Mouse (Mus musculus): ENCODE results near the gene Acap2. TPM values are rescaled to one million over a fixed set of nuclear protein-coding genes. Genes with fewer than 3 reads are reported as not detected.

Acap2 gene
- polyA plus RNA-seq, 1 experiment = 25.1 TPM

DNA sequence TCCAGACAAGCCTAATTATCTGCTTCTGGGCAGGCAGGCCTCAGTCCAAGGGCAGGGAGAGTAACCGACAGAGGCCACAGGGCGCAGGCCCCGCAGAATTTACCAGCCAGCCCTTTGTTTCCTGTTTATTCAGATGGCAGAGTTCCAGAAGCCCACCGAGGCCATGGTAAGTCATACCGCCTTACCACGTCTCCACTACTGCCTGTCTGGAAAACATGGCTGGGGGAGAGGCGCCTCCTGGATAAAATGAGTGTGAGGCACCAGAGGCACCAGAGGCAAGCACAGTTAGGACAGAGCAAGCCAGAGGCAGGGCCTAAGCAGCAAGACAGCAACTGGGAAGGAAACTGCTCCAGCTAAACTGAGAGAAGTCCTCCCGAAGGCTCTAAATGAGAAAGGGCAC is 65.5 kb downstream of the Acap2 start:
- DNase-seq (ENCODE audit: low read depth) = peak; percentile 71
- TF ChIP-seq CTCF (IDR thresholded peaks at IDR 0.05; ENCODE audit: borderline replicate concordance, extremely low read depth, insufficient read depth, insufficient read length) = no peak
- TF ChIP-seq POLR2A (IDR thresholded peaks at IDR 0.05; ENCODE audit: borderline replicate concordance, extremely low read depth, insufficient read depth, insufficient read length, poor library complexity, severe bottlenecking) = no peak

DNA sequence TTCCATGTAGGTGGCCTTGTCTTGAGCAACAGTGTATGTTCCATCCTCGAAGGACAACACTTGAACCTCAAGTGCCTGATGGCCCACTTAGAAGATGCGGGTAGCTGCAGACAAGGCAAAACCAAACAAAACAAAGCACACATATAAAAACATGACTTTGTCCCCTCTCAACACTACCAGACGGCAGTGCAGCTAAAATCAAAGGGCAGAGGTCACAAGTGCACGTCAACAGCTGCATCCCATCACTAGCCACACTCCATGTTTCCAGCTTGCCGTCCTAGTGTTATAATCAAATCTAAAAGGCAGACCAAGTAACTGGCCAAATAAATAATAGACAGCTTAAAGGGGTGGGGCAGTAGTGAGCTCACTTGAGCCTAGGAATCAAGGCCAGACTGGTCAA is 69.5 kb downstream of the Acap2 start:
- TF ChIP-seq POLR2A (IDR thresholded peaks at IDR 0.05; ENCODE audit: borderline replicate concordance, extremely low read depth, insufficient read depth, insufficient read length, poor library complexity, severe bottlenecking) (no peak), CTCF (IDR thresholded peaks at IDR 0.05; ENCODE audit: borderline replicate concordance, extremely low read depth, insufficient read depth, insufficient read length) (no peak)
- no peak for DNase-seq (ENCODE audit: low read depth)

DNA sequence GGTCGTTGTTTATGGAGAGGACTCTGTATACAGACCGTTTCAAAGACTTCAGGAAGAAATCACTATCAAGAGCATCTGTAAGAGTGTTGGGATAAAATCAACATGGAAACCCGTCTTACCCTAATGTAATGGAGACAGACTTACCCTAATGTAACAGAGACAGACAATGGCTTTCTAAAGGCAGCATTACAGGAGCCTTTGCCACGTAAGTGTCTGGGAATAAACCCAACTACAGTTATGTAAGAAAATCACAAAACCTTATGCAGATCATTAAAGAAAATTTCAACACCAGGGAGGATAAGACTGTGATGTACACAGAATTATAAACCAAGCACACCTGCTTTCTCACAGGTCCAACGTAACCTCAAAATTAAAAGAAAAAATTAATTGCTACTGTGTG is 72.9 kb downstream of the Acap2 start:
- TF ChIP-seq POLR2A (IDR thresholded peaks at IDR 0.05; ENCODE audit: borderline replicate concordance, extremely low read depth, insufficient read depth, insufficient read length, poor library complexity, severe bottlenecking) (no peak), CTCF (IDR thresholded peaks at IDR 0.05; ENCODE audit: borderline replicate concordance, extremely low read depth, insufficient read depth, insufficient read length) (no peak)

DNA sequence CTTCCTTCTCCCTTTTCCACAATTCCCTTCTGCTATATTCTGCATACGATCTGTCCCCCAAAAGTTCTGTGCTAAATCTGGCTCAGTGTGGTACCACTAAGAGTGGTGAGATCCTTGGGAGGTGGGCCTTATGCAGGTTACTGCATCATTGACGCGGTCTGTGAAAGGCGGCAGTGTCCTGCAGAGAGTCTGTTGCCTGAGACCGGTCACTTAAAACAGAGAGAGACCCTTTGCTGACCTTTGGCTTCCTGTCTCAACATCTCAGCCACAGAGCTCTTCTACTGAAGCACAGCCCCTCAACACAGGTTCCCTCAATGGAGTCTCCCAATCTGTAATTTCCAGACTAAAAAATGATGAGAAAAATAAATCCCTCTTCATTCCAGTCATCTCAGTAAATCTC is 76.1 kb downstream of the Acap2 start:
- no peak for DNase-seq (ENCODE audit: low read depth)
- TF ChIP-seq POLR2A (IDR thresholded peaks at IDR 0.05; ENCODE audit: borderline replicate concordance, extremely low read depth, insufficient read depth, insufficient read length, poor library complexity, severe bottlenecking) (no peak), CTCF (IDR thresholded peaks at IDR 0.05; ENCODE audit: borderline replicate concordance, extremely low read depth, insufficient read depth, insufficient read length) (no peak)

More for the DNA sequence above, 72.9 kb downstream of the Acap2 start:
- DNase-seq (ENCODE audit: low read depth) = no peak

DNA sequence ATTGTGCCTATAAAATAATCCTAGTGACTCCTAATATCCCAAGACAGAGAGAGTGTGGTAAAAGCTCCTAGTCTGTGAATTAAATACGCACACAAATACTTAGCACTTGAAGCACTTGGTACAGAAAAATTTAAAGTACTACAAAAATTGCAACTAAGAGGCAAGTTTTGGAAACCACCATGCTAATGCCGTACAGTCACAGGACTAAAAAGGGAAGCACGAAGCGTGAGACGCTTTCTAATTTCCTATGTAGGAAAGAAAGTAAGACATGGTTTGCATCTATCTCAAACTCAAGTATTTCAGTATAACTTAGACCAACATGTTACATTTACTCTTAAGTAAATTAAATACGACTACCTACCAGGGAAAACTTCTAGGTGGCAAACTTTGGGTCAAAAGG is 79.4 kb downstream of the Acap2 start:
- no peak for TF ChIP-seq CTCF (IDR thresholded peaks at IDR 0.05; ENCODE audit: borderline replicate concordance, extremely low read depth, insufficient read depth, insufficient read length)
- TF ChIP-seq POLR2A (IDR thresholded peaks at IDR 0.05; ENCODE audit: borderline replicate concordance, extremely low read depth, insufficient read depth, insufficient read length, poor library complexity, severe bottlenecking) = no peak
- DNase-seq (ENCODE audit: low read depth) = no peak

DNA sequence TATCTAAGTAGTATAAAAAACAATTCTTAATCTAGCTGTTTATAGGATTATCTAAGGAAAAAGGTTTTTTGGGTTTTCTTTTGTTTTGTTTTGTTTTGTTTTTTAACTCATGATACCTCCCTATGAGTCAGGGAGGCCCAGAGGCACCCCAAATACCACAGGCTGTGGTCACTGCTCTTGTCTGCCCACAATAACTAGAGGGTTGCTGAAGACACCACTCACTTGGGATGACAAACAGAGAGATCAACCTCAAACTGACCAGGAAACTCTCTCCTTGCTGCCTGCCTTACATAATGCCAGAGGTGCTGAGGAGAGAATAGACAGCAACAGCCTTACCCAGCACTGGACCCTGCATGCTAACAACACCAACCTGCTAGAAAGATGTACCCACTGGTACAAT is 87.4 kb downstream of the Acap2 start:
- no peak for DNase-seq (ENCODE audit: low read depth)
- TF ChIP-seq CTCF (IDR thresholded peaks at IDR 0.05; ENCODE audit: borderline replicate concordance, extremely low read depth, insufficient read depth, insufficient read length) (no peak), POLR2A (IDR thresholded peaks at IDR 0.05; ENCODE audit: borderline replicate concordance, extremely low read depth, insufficient read depth, insufficient read length, poor library complexity, severe bottlenecking) (no peak)

DNA sequence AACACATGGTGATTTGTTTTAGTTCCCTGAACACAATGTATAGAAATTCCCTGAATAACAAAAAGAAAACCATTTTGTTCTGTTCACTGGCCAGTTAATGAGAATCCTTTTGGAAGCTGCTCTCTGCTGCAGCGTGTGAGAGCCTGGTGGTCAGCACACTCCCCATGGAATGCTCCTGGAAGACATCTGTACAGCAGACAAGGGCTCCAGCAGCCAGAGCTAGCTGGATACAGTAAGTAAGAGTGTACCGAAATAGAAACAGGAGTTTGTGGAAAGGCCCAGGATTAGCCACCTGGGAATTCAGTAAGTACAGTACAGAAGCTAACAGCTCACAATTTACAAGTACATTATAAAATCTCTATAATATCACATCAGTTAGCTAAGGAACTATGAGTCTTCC is 99.7 kb downstream of the Acap2 start:
- no peak for DNase-seq (ENCODE audit: low read depth)
- TF ChIP-seq CTCF (IDR thresholded peaks at IDR 0.05; ENCODE audit: borderline replicate concordance, extremely low read depth, insufficient read depth, insufficient read length) (no peak), POLR2A (IDR thresholded peaks at IDR 0.05; ENCODE audit: borderline replicate concordance, extremely low read depth, insufficient read depth, insufficient read length, poor library complexity, severe bottlenecking) (no peak)

DNA sequence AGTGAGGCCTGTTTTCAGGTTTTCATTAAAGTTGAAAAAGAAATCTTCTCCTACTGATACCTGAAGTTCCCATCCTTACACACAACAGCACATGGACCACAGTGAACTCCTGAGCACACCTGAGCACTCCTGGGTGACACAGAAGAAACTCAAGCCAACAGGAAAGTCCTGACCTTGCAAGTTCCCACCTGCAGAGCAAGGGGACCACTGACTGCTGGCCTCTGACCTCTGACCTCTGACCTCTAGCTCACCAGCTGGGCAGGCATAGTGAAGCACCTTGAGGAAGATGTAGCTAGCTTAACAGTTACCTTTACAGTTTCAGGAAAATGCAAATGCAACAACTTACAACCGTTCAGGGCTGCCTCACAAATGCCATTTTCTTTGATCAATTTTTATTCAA is 101.1 kb downstream of the Acap2 start:
- TF ChIP-seq POLR2A (IDR thresholded peaks at IDR 0.05; ENCODE audit: borderline replicate concordance, extremely low read depth, insufficient read depth, insufficient read length, poor library complexity, severe bottlenecking) (no peak), CTCF (IDR thresholded peaks at IDR 0.05; ENCODE audit: borderline replicate concordance, extremely low read depth, insufficient read depth, insufficient read length) (no peak)
- DNase-seq (ENCODE audit: low read depth) = no peak

DNA sequence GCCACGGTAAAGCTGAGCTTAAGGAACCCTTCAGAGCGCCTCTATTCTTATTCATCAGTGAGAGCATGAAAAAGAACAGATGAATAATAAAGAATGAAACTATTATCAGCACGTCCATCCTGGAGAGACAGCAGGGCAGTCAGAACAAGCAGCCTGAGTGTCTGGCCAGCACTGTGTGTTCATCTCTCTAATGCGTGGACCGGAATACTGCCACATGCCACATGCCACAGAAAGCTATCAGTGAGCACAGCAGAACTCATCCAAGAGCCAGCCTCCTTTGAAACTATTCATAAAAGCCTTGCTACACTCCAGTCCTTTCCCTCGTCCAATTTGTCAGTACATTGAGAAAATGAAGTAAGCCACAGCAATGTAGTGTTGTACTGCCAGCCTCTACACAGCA is 107.0 kb downstream of the Acap2 start:
- no peak for TF ChIP-seq POLR2A (IDR thresholded peaks at IDR 0.05; ENCODE audit: borderline replicate concordance, extremely low read depth, insufficient read depth, insufficient read length, poor library complexity, severe bottlenecking)
- TF ChIP-seq CTCF (IDR thresholded peaks at IDR 0.05; ENCODE audit: borderline replicate concordance, extremely low read depth, insufficient read depth, insufficient read length) = no peak
- DNase-seq (ENCODE audit: low read depth) = peak; percentile 8

DNA sequence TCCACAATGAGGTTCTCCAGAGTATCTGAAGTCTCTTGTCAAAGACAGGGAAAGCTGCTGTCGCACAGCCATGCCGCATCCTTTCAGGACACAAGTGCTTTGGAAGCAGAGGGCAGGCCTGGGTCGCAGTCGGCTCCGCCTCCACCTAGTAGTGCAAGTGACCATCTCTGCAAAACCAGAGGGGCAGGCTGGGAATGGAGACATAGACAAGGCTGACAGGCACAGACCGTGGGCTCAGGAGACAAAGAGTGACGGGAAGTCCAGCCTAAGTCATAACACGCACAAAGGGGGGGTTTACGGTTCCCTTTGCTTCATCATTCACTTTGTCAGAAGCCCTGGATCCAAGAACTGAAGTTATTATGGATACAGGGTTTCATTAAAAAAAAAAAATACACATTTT is 107.9 kb downstream of the Acap2 start:
- no peak for TF ChIP-seq CTCF (IDR thresholded peaks at IDR 0.05; ENCODE audit: borderline replicate concordance, extremely low read depth, insufficient read depth, insufficient read length)
- TF ChIP-seq POLR2A (IDR thresholded peaks at IDR 0.05; ENCODE audit: borderline replicate concordance, extremely low read depth, insufficient read depth, insufficient read length, poor library complexity, severe bottlenecking) = no peak
- no peak for DNase-seq (ENCODE audit: low read depth)

DNA sequence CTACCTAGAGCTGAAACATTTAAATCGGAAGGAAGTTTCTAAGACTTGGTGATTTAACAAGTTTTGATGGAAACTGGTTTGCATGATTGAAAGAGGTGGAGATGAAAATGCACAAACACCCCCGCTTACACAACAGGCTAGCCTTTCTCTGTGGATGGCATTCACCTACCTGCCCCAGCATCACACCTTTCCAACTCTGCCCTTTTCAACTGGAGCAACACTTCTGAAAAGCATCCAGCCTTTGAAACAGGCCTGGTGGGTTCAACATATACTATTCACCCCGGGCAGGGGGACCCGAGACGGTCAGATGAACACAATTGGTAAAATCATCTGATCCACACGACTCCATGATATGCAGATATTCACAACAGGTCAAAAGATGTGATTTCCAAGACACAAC is 119.2 kb downstream of the Acap2 start:
- no peak for TF ChIP-seq POLR2A (IDR thresholded peaks at IDR 0.05; ENCODE audit: borderline replicate concordance, extremely low read depth, insufficient read depth, insufficient read length, poor library complexity, severe bottlenecking)
- no peak for TF ChIP-seq CTCF (IDR thresholded peaks at IDR 0.05; ENCODE audit: borderline replicate concordance, extremely low read depth, insufficient read depth, insufficient read length)
- no peak for DNase-seq (ENCODE audit: low read depth)

DNA sequence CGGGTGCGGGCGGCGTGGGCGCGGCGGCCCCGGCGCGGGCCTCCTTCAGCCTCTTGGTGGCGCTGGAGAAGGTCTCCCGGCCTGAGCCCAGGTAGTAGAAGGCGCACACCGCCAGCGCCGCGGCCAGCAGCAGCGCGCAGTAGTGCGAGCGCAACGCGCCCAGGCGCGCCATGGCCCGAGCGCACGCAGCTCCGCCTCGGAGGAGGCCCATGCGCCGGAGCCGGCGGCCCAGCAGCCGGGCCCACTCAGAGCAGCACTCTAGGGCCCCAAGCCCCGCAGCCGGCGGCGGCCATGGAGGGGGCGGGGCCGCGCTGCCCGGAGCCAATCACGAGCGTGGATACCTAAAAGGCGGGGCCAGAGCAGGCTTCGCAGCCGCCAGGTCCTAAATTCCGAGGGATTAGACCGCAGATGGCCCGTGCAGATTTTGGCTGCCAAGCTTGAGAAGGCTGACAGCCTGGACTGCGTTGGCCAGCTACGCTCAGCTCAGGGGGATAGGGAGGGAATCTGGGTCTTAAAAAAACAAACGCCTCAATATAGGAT is 119.8 kb downstream of the Acap2 start, which contains the start of gene Xxylt1:
Gene Xxylt1 (minus strand): TSS at position 308 of the 540 bp plus-strand sequence.
- peak; percentile 98 for DNase-seq (ENCODE audit: low read depth)
- TF ChIP-seq POLR2A (IDR thresholded peaks at IDR 0.05; ENCODE audit: borderline replicate concordance, extremely low read depth, insufficient read depth, insufficient read length, poor library complexity, severe bottlenecking) = peak; percentile 97
- peak; percentile 40; the same call in 1 of the 2 replicates for TF ChIP-seq CTCF (IDR thresholded peaks at IDR 0.05; ENCODE audit: borderline replicate concordance, extremely low read depth, insufficient read depth, insufficient read length)

Data from brain, embryonic 14.5 days (tissue).